Mouse (Mus musculus) lung, adult 2 months (tissue): ENCODE data around the gene 5730522E02Rik.

ENCODE experiments used
- CTCF ChIP-seq: fragments of 200-500 bp; IDR thresholded peaks from 2 replicates; pipeline ENCODE4 v1.5.1; 2011; ENCODE audit warnings: mild to moderate bottlenecking, low read length, control low read depth; ENCODE audit not compliant: insufficient read depth
- POLR2A ChIP-seq: fragments of 200-500 bp; IDR thresholded peaks from 2 replicates; pipeline ENCODE4 v1.6.1; 2011; ENCODE audit warnings: low read depth, mild to moderate bottlenecking, control low read depth, low read length, borderline replicate concordance; ENCODE audit errors: extremely low read depth

GRCm38 (mm10) chr11:25819789-25820188 is 390.8 kb downstream of the 5730522E02Rik start:
- TF ChIP-seq CTCF (no peak), POLR2A (no peak)
